Mouse (Mus musculus) right cerebral cortex, postnatal 4 days (tissue): ENCODE data around the gene Fgf2.

ENCODE experiments used
- DNase-seq: peaks from one replicate; pipeline ENCODE4 v3.0.0-alpha.2; 2022

Gene Fgf2

DNA sequence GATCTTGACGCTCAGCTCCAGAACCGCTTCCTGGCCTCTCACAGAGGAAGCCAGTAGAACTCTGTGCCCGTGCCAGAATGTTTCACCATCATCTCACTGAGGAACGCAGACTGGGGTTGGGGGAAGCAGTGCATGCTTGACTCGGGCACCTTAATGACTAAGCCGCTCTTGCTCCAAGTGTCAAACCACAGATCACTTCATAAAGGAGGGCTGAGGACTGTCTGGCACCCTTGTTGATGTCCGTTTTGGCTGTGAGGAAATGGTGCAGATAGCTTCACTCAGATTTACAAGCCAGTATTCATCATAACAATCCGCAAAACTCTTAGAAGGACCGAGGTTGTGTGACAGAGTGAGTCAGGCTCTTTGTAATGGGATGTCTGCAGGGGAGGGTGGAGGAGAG lies 12.6 kb downstream of the Fgf2 start:
- DNase-seq, result no peak

- no peak for DNase-seq
Measured at GRCm38 (mm10) chr3:37365144-37365543, 17.0 kb downstream of the Fgf2 start.

DNA sequence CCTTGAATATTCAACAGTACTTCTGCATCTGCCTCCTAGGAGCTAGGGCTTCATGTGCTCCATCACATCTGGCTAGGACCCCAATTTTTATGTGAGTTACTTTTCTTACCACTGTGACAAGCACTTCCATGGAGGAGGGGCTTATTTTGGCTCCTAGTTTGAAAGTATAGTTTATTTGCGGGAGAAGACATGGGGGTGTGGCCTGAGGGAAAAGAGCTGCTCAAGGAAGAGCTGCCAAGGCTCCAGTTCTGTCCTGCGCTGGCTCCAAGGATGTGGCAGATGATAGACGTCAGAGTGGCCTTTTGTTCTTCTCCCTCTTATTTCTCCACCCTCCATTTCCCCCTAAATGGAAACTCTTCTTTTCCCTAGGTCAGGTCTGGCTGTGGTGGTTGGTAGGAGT lies 17.8 kb downstream of the Fgf2 start:
- no peak for DNase-seq

DNA sequence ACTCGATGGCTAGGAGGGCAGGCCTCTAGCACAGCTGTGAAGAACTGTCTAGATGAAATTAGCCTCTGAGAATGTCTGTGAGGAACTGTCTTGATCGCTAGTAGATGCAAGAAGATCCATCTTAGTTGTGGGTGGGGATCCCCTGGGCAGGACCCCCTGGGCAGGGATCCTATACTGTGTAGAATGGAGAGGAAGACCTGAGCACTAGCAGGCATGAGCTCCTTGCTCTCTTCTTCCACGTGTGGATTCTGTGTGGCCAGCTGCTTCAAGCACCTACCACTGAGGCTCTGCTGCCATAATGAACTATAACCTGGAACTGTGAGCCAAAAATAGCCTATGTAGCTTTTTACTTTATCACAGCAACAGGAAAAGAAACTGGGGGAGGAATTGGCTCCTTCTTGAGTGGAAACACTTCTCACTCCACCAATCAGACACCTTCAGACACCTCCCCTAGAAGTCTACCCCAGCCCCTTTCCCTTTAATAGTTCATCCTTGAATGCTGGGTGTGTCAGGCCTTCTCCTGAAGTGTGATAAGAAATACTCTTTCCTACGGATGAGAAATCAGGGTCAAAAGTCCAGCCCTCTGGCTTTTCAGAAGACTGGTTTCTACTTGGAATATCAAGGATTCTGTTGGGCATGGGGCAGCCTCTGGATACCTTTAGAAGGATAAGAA lies 18.4 kb downstream of the Fgf2 start:
- DNase-seq, result no peak

DNA sequence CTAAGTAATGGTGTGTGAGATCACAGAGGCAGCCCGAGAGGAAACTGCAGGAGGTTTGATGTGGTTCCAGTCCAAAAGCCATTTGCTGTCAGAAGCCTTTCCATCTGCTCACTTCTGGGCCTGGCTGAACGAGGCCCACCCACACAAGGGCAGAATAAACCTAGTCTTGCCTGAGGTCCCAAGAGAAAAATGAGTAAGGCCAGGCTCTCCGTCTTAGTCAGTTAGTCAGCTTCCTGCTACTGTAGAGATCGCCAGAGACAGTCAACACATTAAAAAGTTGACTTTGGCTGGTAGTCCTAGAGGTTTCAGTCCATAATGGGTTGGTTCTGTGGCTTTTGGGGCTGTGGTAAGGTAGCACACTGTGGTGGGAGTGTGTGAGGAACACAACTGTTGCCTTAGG lies 22.3 kb downstream of the Fgf2 start:
- no peak for DNase-seq

DNA sequence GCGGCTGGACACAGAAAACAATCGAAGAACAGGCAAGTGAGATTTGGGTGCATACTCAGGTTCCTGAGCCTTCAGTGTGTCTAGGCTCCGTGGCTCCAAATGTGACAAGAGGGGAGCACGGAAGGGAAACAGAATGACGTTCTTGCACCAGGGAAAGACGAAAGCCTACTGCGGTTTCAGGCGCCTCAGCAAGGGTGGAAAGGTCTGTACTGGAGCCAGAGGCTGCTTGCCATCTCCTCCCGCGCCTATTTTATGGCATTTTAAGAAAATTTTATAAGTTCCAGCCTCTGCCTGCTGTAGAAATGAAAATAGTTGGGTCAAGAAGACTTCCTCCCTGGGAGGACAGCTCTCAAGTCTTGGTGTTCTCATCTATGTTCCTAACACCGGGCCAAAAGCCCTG lies 25.6 kb downstream of the Fgf2 start:
- no peak for DNase-seq

DNA sequence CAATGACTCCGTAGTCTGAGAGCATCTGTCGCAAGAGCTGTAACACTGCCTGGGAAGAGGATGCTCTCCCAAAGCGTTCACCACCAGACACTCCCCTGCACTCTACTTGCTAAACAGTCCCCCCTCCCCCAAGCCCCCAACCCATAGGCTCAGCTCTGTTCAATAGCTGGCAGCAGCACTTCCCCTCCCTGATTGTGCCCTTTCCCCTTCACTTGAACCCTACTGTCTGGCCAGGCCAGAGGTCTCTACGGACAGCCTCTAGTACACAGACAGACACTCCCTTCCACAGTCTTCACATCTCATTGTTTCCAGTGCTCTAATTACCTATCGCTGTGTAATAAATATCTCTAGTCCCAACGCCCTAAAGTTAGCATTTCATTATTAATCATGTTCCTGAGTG lies 29.8 kb downstream of the Fgf2 start:
- DNase-seq, result no peak

GRCm38 (mm10) chr3:37378412-37378811 lies 30.3 kb downstream of the Fgf2 start:
- DNase-seq, result no peak

DNA sequence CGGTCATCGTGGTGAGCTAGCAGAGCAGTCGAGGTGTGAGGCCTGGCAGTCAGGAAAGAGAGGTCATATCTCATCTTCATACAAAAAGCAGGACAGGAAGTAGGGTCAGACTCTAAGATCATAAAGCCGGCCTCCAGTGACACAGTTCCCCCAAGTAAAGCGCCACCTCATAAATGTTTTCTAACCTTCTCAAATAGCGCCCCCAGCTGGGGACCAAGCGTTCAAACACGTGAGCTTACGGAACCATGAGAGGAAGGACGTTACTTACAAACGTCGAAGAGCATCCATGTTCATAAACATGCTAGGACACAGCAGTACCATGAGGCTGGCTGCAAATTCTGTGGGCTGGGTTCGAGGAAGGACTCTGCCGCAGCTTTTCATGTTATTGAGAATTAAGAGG lies 31.1 kb downstream of the Fgf2 start:
- no peak for DNase-seq

GRCm38 (mm10) chr3:37379930-37380881 lies 32.1 kb downstream of the Fgf2 start:
- DNase-seq, result no peak

- no peak for DNase-seq
Measured at GRCm38 (mm10) chr3:37381457-37381856, 33.3 kb downstream of the Fgf2 start.

- no peak for DNase-seq
Measured at GRCm38 (mm10) chr3:37383096-37383765, 35.1 kb downstream of the Fgf2 start.

DNA sequence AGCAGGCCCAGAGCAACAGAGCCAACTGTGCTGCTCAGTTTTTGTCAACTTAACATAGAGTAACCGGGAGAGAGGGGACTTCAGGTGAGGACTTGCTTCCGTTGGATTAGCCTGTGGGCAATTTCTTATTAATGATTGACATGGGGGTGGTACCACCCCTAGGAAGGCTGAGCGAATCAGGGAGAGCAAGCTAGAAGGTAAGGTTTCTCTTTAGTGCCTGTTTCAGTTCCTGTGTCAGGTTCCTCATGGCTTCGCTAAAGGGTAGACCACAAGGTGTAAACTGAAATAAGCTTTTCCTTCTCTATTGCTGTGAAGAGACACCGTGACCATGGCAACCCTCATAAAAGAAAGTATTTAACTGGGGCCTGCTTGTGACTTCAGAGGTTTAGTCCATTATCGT lies 39.2 kb downstream of the Fgf2 start:
- no peak for DNase-seq

DNA sequence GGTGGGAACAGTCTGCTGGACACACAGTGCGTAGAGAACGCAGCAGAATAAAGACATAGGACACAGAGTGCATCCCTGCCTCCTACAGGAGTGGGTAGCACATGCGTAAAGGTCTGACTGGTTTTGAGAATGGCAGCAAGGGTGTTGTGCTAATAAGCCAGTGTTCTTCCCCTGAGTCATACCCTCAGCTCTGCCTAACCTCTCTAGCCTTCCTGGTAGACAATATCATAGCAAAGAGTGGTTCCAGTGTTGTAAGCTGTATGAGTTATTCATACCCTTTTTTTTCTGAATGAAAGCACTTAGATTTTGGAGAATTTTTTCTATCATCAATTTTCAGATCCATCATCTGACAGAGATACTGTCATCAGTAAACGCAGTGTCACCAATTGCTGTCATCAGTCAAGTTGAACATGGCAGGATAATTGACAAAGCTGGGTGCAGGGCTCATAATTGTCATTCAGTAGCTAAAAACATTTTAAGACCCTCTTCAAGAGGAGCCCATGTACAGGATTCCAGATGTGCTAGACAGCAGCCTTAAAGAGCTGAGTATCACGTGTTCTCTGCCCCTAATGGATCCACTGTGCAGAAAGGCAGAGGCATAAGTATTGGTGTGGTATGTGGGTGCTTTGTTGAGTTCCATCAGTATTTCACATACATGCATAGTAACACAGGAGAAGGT lies 48.9 kb downstream of the Fgf2 start:
- DNase-seq, result no peak

GRCm38 (mm10) chr3:37397646-37398045 lies 49.5 kb downstream of the Fgf2 start:
- no peak for DNase-seq

GRCm38 (mm10) chr3:37398661-37399395 lies 50.7 kb downstream of the Fgf2 start:
- DNase-seq, result no peak

- DNase-seq, result no peak
Measured at GRCm38 (mm10) chr3:37401729-37402610, 53.8 kb downstream of the Fgf2 start.

DNA sequence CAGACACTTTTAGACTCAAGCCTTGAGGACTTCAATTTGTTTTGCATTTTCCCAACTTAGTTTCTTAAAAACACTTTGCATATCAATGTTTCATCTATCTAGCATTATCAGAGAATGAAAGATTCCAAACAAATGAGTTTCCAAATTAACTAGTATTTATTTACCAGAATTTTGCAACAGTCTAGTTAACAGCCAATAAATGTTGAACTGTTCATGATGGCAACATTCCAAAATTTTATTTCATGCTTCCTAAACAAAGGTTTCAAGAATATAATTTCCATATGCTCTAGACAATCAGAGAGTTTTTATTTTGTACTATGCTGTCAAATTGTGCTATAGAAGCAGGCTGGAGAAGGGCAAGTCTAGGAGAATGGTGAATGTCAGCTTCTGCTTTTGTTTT lies 59.5 kb downstream of the Fgf2 start:
- DNase-seq, result no peak

DNA sequence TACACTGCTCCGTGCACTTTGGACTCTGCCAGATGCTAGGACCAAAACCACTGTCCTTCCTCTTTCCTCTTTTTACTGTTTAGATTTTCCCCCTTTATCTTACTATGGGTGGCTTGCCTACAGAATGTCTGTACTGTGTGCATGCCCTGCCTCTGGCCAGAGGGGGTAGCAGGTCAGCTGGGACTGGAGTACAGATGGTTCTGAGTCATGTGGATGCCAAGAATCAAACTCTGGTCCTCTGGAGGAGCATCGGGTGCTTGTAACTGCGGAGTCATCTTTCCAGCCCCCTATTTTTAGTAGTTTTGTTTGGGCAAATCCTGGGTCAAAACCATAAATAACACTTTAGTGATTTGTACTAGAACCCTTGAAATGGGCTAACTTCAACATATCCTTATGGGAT lies 65.3 kb downstream of the Fgf2 start:
- no peak for DNase-seq

- DNase-seq, result peak; percentile 92
Measured at GRCm38 (mm10) chr3:37414413-37414960, 66.3 kb downstream of the Fgf2 start.

GRCm38 (mm10) chr3:37418341-37418740 lies 70.2 kb downstream of the Fgf2 start:
- no peak for DNase-seq
